Mouse (Mus musculus) heart, embryonic 11.5 days (tissue): Measurements from ENCODE around the gene Kmt5c. TPM values are rescaled to one million over a fixed set of nuclear protein-coding genes. Genes with fewer than 3 reads are reported as not detected.

ENCODE experiments used
- ATAC-seq: fragments of 200-750 bp; cut with Nextera tagmentation; replicated peaks from 2 replicates; pipeline ENCODE4 v1.8.0; 2017; ENCODE audit warnings: moderate library complexity; ENCODE audit not compliant: insufficient number of reproducible peaks, low FRiP score, low TSS enrichment
- H3K27ac ChIP-seq: fragments of 300-500 bp; sonication (generic); 2 replicates; pipeline ENCODE4 v1.5.1; 2014; ENCODE audit warnings: mild to moderate bottlenecking, low read depth, low read length
- H3K27me3 ChIP-seq: fragments of 300-500 bp; sonication (generic); 2 replicates; pipeline ENCODE4 v1.6.1; 2014; ENCODE audit warnings: mild to moderate bottlenecking, low read length, mixed read lengths; ENCODE audit not compliant: control insufficient read depth, insufficient read depth
- H3K36me3 ChIP-seq: fragments of 300-500 bp; sonication (generic); 2 replicates; pipeline ENCODE4 v1.6.1; 2014; ENCODE audit warnings: mild to moderate bottlenecking, low read length, moderate library complexity, mixed read lengths; ENCODE audit not compliant: control insufficient read depth, insufficient read depth
- H3K4me1 ChIP-seq: fragments of 300-500 bp; sonication (generic); 2 replicates; pipeline ENCODE4 v1.6.1; 2014; ENCODE audit warnings: low read length; ENCODE audit not compliant: control insufficient read depth, insufficient read depth
- H3K4me2 ChIP-seq: fragments of 300-500 bp; sonication (generic); 2 replicates; pipeline ENCODE4 v1.6.1; 2014; ENCODE audit warnings: mild to moderate bottlenecking, moderate library complexity
- H3K4me3 ChIP-seq: fragments of 300-500 bp; sonication (generic); 2 replicates; pipeline ENCODE4 v1.5.1; 2014; ENCODE audit warnings: low read depth, low read length
- H3K9ac ChIP-seq: fragments of 300-500 bp; sonication (generic); 2 replicates; pipeline ENCODE4 v1.6.1; 2014; ENCODE audit warnings: mild to moderate bottlenecking, low read depth, low read length, moderate library complexity
- H3K9me3 ChIP-seq: fragments of 300-500 bp; sonication (generic); replicated peaks from 2 replicates; pipeline ENCODE4 v1.6.1; 2016; ENCODE audit warnings: low read length; ENCODE audit not compliant: control insufficient read depth
- WGBS: fragments of 180-500 bp; shearing (Covaris S2); extraction: QIAGEN DNeasy Blood & Tissue Kit; methylation state at CpG from one replicate; pipeline ENCODE4 v1.1.7; 2014; ENCODE audit not compliant: insufficient replicate concordance; 5-methylcytosine and 5-hydroxymethylcytosine counted together
- polyA plus RNA-seq: library from polyadenylated mRNA; unstranded; fragments of >200 nt; fragmentation: Nextera tagmentation; extraction: Ambion mirVana; gene quantifications from 2 replicates; pipeline ENCODE4 v1.2.1, GENCODE M21; 2014

Gene Kmt5c
- polyA plus RNA-seq, 1 experiment from 2014 or later, result 58.6 TPM

DNA sequence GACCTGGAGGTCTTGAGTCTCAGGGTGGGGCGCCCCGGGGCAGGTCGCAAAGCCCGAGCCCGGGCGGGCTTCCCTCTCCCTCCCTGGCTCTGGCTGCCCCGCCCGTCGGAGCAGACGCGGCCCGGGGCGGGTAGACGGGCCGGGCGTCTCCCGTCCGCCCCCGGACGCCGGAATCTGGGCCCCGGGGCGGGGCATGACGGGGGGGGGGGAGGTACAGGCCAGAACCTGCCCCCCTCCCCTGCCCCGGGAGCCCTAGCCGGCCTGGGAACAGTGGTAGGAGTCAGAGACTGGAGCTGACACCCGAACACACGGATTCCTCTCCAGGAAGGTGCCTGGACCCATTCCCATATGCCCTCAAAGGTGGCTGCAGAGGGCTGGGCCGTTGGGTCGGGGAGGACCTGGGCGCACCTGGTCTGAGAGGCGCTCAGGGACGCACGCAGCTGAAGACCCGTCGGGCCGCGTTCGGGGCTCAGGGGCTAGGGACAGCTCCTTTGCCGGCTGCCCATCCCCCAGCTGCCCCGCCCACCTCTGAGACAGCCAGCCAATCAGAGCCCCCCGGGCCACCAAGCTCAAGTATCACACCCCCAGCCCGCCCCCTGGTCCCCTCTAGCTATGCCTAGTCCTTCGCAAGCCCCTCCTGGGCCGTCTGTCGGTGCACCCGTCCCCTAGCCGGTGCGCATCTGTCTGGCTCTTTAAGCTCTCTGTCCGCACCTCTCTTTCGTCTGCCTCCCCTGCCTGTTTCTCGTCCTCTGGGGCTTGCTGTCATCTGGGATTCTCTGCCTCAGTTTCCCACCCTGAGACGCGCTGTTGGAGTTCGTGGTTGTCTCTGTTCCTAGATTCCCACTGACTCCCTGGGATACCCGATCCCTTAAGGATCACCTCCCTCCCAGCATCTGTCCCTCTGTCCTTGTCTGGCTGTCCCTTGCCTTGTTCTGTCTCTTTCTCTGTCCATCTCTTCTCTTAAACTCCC lies 37.2 kb downstream of the Kmt5c start:
- Histone ChIP-seq H3K36me3 (no peaks in the 10 kb centered on the region), H3K27ac (no peak overlapping the region), H3K4me3 (peak overlapping the region; percentile 30), H3K9me3 (no peaks in the 10 kb centered on the region), H3K4me1 (peaks cover 12% of the 10 kb centered on the region), H3K27me3 (peaks cover 59% of the 10 kb centered on the region), H3K4me2 (peak overlapping the region; percentile 58), H3K9ac (peak overlapping the region; percentile 34; the same call in 1 of the 2 replicates)
- 1% methylated on average over 39 of the region's 56 CpGs for WGBS
- peak; percentile 56 for ATAC-seq

DNA sequence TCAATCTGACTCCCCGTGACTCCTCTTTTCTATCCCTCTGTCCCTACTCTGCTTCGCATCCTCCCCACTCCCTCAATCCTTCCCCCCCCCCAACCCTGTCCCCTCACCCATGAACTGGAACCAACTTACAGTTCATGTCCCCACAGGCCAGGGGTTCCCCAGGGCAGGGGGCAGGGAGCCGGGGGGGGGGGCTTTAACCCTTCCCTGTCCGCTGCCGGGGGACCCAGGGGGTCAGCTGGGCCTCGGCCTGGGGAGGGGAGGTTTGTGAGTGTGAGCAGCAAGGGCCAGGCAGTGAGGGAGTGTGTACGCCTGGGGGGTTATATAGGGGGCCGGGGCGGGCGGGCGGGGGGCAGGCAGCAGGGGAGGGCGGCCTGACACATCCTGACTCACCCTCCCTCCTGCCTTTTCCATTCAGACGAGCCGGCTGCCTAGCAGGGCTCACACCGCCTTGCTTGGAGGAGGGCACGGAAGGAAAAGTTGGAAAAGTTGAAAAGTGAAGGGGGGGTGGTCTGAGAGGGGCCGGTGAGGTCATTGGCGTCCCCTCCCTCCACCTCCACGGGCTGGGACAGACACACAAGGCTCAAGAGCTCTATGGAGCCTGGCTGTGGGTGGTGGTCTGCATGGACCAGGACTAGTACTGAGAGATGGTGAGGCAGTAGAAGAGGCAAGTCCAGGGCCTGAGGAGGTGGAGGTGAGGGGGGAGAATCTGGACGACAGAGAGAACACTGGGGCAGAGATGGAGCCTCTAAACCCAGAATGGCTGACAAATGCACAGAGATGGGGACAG lies 38.1 kb downstream of the Kmt5c start:
- H3K27ac ChIP-seq, result no peak overlapping the region
- peaks cover 12% of the 10 kb centered on the region for H3K4me1 ChIP-seq
- H3K36me3 ChIP-seq, result no peaks in the 10 kb centered on the region
- H3K9me3 ChIP-seq, result no peaks in the 10 kb centered on the region
- 10% methylated on average over 17 of the region's 20 CpGs for WGBS
- no peak overlapping the region for H3K4me3 ChIP-seq
- ATAC-seq, result no peak
- no peak overlapping the region; the same call in 1 of the 2 replicates for H3K4me2 ChIP-seq
- peaks cover 59% of the 10 kb centered on the region for H3K27me3 ChIP-seq
- H3K9ac ChIP-seq, result no peak overlapping the region

DNA sequence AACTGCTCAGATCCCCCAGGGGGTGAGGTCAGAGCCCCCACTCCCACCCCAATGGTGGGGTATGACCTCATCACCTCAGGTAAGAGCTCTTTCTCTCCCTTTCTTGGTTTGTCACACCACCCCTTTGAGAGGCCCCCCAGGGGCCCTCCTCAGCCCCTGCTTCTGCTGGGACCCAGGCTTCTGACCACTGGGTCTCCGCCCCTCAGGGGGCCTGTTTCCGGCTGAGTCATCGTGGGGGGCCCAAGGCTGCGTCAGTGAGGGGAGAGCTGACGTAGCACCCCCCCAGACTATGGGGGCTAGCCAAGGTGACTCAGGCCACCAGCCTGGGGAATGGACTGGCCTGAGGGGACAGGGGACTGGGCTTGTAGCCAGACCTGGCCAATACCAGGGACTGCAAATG lies 40.0 kb downstream of the Kmt5c start:
- no peak overlapping the region for H3K4me2 ChIP-seq
- no peak overlapping the region for H3K27ac ChIP-seq
- ATAC-seq, result no peak
- peaks cover 61% of the 10 kb centered on the region for H3K27me3 ChIP-seq
- H3K4me1 ChIP-seq, result peaks cover 12% of the 10 kb centered on the region
- 29% methylated on average over 5 of the region's 5 CpGs for WGBS
- H3K4me3 ChIP-seq, result no peak overlapping the region
- H3K9ac ChIP-seq, result no peak overlapping the region
- H3K36me3 ChIP-seq, result no peaks in the 10 kb centered on the region
- no peaks in the 10 kb centered on the region for H3K9me3 ChIP-seq

DNA sequence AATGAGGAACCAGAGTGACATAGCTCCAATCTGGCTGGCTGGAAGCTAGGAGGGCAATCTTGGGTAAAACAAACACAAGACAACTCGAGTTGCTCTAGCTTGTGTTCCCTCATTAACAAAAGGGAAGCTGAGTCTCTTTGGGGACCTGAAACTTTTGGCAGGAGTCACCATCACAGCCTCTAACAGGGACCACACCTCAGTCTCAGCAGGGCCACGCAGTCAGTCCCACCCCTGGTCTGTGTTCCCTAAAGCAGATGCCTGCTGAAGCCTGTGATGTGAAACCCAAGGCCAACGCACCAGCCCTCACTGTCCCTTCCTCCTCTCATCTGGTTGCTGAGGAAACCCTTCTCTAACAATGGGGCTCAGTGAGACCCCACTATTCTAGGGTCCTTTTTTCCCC lies 42.2 kb downstream of the Kmt5c start:
- Histone ChIP-seq H3K4me2 (no peak overlapping the region), H3K27me3 (peaks cover 38% of the 10 kb centered on the region), H3K4me1 (peaks cover 9% of the 10 kb centered on the region), H3K27ac (no peak overlapping the region), H3K9me3 (no peaks in the 10 kb centered on the region), H3K36me3 (no peaks in the 10 kb centered on the region), H3K4me3 (no peak overlapping the region), H3K9ac (no peak overlapping the region)
- WGBS, result 50% methylated on average over 3 of the region's 3 CpGs
- no peak for ATAC-seq

DNA sequence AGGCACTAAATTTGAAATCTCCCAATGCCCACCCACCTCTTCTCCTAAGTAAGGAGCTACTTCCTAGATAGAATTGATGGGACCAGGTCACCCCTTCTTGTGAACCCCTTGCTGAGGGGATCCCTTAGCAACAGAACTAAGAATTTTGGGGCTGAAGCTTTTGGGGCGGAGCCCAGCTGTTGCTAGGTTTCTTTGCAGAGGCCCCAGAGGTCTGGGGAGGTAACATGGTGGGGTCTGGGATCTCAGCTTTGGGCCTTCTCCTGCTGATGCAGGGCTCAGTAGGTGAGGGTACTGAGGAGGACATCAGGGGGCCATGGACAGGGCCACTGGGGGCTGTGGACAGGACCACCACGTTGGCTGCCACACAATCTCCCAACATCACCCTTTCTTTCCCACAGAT lies 42.8 kb downstream of the Kmt5c start, which contains the start of the genes Il11 and Tmem190:
Gene Il11 (minus strand): TSS at position 101 of the 400 bp plus-strand sequence.
Gene Tmem190 (plus strand): TSS at position 179 of the 400 bp plus-strand sequence.
- Histone ChIP-seq H3K9me3 (no peaks in the 10 kb centered on the region), H3K4me3 (no peak within 1 kb of the TSS), H3K4me2 (no peak within 1 kb of the TSS), H3K4me1 (peaks cover 7% of the 10 kb centered on the region), H3K27me3 (peaks cover 32% of the 10 kb centered on the region), H3K36me3 (no peaks in the 10 kb centered on the region), H3K27ac (no peak within 1 kb of the TSS), H3K9ac (no peak within 1 kb of the TSS)
- WGBS, result 78% methylated on average over 2 of the region's 2 CpGs
- ATAC-seq, result no peak

DNA sequence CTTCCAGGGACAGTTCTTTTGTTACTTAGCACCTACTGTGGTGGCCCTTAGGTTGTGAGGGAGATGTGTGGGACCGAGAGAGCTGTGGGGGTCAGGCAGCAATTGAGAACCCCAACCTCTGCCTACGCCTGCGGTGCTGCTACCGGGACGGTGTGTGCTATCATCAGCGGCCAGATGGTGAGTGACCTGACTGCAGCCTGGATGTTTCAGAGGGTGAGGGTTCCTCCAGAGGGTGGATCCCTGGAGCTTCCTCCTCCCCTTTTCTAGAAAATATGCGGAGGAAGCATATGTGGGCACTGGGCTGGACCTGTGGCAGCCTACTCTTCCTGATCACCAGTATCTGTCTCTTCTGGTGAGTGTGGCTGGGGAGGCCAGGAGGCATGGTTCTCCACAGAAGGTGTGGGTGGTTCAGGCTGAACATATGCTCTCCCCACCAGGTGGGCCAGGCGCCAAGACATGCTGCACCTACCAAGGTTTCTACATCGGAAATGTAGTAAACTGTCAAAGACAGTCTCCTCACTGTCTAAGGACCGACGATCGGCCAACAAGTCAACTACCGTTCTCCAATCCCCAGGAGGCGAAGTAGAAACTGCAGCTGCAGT lies 43.9 kb downstream of the Kmt5c start:
- Histone ChIP-seq H3K36me3 (no peaks in the 10 kb centered on the region), H3K4me2 (no peak overlapping the region), H3K9me3 (no peaks in the 10 kb centered on the region), H3K27me3 (peaks cover 22% of the 10 kb centered on the region), H3K4me3 (no peak overlapping the region), H3K9ac (no peak overlapping the region), H3K27ac (no peak overlapping the region), H3K4me1 (peaks cover 4% of the 10 kb centered on the region; the same call in 1 of the 2 replicates)
- ATAC-seq, result peak; percentile 45; the same call in 1 of the 2 replicates
- 64% methylated on average over 14 of the region's 14 CpGs for WGBS

DNA sequence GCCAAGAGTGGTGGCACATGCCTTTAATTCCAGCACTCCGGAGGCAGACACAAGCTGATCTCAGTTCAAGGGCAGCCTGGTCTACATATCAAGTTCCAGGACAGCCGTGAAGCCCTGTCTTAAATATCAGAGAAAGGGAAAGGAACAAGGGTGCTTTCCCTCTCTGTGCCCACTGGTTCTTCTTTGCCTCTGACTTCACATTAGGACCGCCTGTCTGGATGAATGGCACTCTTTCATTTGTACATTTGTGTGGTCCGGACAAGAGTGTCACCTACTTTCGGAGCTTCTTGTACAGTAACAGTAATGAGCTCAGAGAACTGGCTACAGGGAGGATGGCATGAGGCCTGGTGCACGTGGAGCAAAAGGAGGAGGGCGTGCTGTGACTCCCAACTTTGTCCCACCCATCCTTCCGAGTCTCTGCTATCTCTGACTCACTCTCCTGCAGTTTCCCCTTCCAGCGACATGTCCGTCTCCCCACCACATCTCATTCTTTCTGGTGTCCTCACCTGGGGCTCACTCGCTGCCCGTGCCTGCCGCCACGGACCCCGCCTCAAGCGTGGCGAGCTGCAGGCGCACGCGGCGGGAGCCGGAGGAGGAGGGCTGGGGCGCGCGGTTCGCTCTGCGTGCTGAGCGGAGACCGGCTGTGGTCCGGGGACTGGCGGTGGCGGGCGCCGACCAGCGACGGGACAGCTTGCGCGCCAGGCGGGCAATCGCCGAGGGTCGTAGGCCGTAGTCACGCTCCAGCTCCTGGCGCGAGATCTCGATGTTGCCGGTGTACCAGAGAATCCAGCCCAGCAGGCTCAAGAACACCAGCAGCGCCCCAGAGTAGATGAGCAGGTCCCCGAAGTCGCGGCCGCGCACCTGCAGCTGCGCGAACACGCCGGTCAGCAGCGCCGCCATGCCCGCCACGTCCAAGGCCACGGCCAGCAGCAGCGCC lies 48.9 kb downstream of the Kmt5c start:
- H3K27me3 ChIP-seq, result peaks cover 7% of the 10 kb centered on the region; the same call in 1 of the 2 replicates
- peak; percentile 60 for ATAC-seq
- 3% methylated on average over 51 of the region's 64 CpGs for WGBS
- H3K4me2 ChIP-seq, result peak overlapping the region; percentile 97
- peak overlapping the region; percentile 65 for H3K4me3 ChIP-seq
- H3K4me1 ChIP-seq, result peaks cover 2% of the 10 kb centered on the region
- H3K9ac ChIP-seq, result peak overlapping the region; percentile 92
- peaks cover 2% of the 10 kb centered on the region; the same call in 1 of the 2 replicates for H3K36me3 ChIP-seq
- peak overlapping the region; percentile 30; the same call in 1 of the 2 replicates for H3K27ac ChIP-seq
- no peaks in the 10 kb centered on the region for H3K9me3 ChIP-seq
